Mouse (Mus musculus) lung, adult 2 months (tissue): ENCODE data around the gene Slc25a38. TPM values are rescaled to one million over a fixed set of nuclear protein-coding genes. Genes with fewer than 3 reads are reported as not detected.
A peak's percentile ranks its signal among the peaks of the same experiment; 100 is the strongest.

ENCODE experiments used
- DNase-seq: peaks from one replicate; pipeline ENCODE4 v3.0.0; 2022
- H3K4me1 ChIP-seq: fragments of 200-500 bp; 2 replicates; pipeline ENCODE4 v1.6.1; 2011; ENCODE audit warnings: low read length; ENCODE audit not compliant: control insufficient read depth, insufficient read depth
- H3K4me3 ChIP-seq: fragments of 200-500 bp; replicated peaks from 2 replicates; pipeline ENCODE3; 2011; ENCODE audit warnings: low read depth, mild to moderate bottlenecking, control low read depth, low read length; ENCODE audit errors: extremely low read depth
- CTCF ChIP-seq: fragments of 200-500 bp; IDR thresholded peaks from 2 replicates; pipeline ENCODE4 v1.5.1; 2011; ENCODE audit warnings: mild to moderate bottlenecking, low read length, control low read depth; ENCODE audit not compliant: insufficient read depth
- POLR2A ChIP-seq: fragments of 200-500 bp; IDR thresholded peaks from 2 replicates; pipeline ENCODE4 v1.6.1; 2011; ENCODE audit warnings: low read depth, mild to moderate bottlenecking, control low read depth, low read length, borderline replicate concordance; ENCODE audit errors: extremely low read depth
- WGBS: fragments of 180-500 bp; shearing (Covaris S2); methylation state at CpG from one replicate; pipeline ENCODE4 v1.1.7; 2018; 5-methylcytosine and 5-hydroxymethylcytosine counted together
- polyA plus RNA-seq: library from polyadenylated mRNA; depleted of rRNA; stranded (reverse); fragments of >200 nt; gene quantifications from 2 replicates; pipeline ENCODE4 v1.2.3, GENCODE M21; 2012

Gene Slc25a38
- polyA plus RNA-seq, 1 experiment = 41.9 TPM

DNA sequence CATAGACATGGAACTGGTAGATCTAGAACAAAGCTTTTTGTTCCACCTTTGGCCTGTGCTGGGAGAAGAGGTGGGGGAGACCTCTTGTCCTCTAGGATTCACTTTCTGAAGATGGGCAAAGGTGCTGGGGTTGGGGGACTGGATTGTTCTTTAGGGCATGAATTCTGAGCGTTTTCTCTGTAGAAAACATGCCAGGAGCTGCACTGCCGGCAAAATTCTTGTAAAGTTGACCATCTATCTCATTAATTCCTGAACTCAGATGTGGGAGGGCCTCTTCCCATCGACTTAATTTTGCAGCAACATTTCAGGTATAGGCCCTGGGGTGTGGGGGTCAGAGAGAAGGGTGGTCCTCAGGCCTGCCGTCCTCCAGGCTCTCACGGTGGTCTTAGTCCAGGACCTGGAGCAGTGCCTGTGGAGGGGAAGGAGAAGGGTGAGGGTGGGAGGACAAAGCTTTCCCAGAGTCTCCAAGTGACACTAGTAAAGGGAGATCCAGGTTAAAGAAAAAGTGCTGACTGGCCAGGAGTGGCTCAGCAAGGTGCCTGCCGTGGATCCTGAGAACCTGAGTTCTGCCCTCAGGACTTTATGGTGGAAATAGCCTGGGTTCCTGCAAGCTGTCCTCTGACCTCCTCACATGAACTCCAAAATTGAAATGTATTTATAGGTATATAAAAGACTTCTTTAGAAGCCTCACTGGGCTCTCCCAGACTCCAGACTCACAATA lies 23.7 kb downstream of the Slc25a38 start:
- Histone ChIP-seq H3K4me1 (peaks cover under 1% of the 10 kb centered on the region), H3K4me3 (no peak overlapping the region)
- DNase-seq = no peak
- TF ChIP-seq POLR2A = no peak
- TF ChIP-seq CTCF = no peak
- WGBS = 54% methylated on average over 6 of the region's 6 CpGs

DNA sequence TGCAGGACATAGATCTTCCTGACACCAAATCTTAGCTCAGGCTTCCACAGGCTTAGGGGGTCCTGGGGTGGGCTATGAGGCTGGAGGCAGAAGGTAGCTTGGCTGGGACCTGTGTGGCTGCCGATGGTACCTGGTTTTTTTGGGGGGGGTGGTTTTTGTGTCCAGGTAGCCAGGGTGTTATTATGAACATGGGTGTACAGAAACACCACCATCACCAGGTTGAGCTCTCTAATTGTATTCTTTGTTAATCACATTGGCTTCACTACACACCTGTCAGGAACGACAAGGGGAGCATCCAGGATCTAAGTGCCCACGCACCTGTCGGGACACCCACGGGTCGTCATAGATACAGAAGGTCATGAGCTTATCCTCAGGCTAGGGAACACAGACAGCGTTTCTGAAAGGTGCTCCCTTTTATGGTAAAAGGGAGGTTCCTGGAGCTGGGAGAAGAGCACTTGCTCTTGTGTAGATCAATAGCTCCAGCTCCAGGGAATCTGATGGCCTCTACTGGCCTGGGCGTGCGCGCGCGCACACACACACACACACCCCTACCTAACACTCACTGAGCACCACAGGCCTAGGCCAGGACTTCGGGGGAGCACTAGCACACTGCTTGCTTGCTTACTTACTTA lies 24.5 kb downstream of the Slc25a38 start:
- Histone ChIP-seq H3K4me1 (no peaks in the 10 kb centered on the region), H3K4me3 (no peak overlapping the region)
- TF ChIP-seq POLR2A = no peak
- no peak for TF ChIP-seq CTCF
- 75% methylated on average over 13 of the region's 13 CpGs for WGBS
- no peak for DNase-seq

DNA sequence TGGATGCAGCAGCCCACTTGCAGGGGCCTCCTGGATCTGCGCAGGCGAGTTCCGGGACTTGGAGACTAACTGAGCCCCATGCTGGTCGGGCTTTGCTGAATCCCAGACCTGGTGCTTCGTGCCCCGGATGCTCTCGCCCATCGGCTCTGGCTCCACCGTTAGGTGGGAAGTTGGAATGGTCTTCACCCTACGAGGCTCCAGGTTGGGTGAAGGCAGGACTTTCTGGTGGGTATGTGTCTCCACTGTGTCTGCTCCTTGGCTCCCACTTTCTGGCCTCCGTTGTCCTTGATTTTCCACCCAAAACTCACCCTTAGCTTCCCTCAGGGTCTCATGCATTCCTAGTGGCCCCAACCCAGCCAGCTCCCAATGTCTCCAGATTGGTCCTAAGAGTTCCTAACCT lies 25.3 kb downstream of the Slc25a38 start:
- no peaks in the 10 kb centered on the region for H3K4me1 ChIP-seq
- DNase-seq = no peak
- 94% methylated on average over 11 of the region's 11 CpGs for WGBS
- H3K4me3 ChIP-seq = no peak overlapping the region
- TF ChIP-seq POLR2A = no peak
- TF ChIP-seq CTCF = no peak

DNA sequence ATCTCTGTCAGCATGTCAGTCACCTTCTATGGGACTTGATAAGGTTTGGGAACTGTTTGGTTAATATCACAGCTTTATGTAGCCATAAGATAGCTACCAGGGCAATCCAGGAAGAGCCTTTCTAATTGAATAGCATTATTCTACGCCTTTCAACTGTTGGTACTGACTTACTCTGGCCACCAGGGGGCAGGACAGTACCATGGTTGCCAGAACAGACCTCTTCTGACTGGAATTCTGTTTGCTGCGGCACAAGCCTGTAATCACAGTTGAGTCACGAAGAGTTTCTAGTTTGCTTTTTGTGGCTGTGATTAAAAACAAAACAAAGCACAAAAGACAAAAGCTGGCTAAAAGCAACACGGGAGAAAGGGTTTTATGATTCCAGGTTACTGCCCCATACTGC lies 30.5 kb downstream of the Slc25a38 start:
- H3K4me3 ChIP-seq = no peak overlapping the region
- WGBS = 4% methylated on average over 4 of the region's 4 CpGs
- peak; percentile 66 for DNase-seq
- no peak for TF ChIP-seq POLR2A
- peak; percentile 72 for TF ChIP-seq CTCF
- H3K4me1 ChIP-seq = no peaks in the 10 kb centered on the region

DNA sequence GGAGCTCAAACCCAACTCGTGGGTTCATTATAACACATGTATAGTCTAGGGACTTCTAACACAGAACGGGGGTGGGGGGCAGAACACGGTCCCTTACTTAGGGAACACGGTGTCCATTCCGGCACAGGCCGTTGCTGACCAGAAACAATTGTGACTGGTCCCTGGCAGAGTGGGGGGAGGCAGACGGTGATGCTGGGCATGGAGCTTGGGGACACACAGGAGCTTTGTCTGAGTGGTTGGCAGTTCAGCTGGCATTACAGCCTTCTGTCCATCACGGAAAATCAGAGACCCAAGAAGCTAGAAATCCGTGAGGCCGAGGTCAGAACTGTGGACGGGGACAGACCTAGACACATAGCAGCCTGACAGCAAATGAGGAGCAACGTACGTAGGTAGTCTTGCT lies 34.3 kb downstream of the Slc25a38 start:
- DNase-seq = no peak
- Histone ChIP-seq H3K4me3 (no peak overlapping the region), H3K4me1 (no peaks in the 10 kb centered on the region)
- no peak for TF ChIP-seq POLR2A
- no peak for TF ChIP-seq CTCF
- whole genome bisulfite sequencing = 82% methylated on average over 13 of the region's 13 CpGs

DNA sequence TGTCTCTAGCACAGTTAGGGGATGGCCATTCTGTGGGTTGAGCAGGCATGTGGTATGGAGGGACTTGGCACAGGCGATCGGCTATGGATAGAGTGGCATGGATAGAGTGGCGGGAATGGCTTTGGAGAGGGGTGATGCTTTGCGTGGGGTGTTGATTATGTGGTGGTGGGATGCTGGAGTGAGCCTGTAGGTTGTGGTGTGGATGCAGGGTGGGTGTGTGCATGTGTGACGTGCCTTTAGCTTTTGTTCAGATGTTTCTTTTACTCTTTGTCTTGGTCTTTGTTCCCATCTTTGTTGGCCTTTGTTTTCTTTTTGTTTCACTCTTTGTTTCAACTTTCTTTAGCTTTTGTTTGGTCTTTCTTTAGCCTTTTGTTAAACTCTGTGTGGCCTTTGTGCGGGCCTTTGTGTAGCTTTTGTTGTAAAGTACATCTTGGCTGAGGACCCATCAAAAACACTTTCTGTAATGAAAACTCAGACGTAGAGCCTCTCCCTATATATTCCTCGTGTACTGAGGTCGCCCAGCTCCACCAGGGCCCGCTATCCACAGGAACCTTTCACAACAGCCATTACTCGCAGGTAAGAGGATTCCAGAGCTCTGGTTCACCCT lies 39.2 kb downstream of the Slc25a38 start, which contains the start of gene Mobp:
Mobp (plus strand) TSS at position 486 of the 607 bp plus-strand sequence.
- WGBS = 71% methylated on average over 11 of the region's 11 CpGs
- no peak within 1 kb of the TSS for H3K4me3 ChIP-seq
- H3K4me1 ChIP-seq = no peaks in the 10 kb centered on the region
- DNase-seq = no peak
- TF ChIP-seq POLR2A = no peak
- no peak for TF ChIP-seq CTCF

DNA sequence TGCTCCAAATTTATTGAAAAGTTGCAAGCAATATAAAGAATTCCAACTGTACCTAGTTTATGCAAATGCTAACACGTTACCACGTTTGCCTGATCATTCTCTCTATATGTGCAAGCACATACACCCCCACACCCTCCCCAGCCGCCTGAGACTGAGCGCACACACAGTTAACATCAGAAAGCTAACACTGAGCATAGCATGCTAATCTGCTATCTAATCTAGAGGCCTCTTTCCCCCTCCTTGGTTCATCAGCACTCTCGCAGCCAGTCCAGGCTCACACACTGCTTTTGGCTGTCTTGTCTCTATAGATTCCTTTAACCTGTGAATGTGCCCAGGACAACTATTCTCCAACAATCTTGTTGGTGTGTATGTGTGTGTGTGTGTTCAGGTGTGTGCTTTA lies 41.0 kb downstream of the Slc25a38 start:
- WGBS = 68% methylated on average over 5 of the region's 5 CpGs
- H3K4me1 ChIP-seq = no peaks in the 10 kb centered on the region
- no peak overlapping the region for H3K4me3 ChIP-seq
- TF ChIP-seq CTCF (no peak), POLR2A (no peak)
- DNase-seq = no peak

DNA sequence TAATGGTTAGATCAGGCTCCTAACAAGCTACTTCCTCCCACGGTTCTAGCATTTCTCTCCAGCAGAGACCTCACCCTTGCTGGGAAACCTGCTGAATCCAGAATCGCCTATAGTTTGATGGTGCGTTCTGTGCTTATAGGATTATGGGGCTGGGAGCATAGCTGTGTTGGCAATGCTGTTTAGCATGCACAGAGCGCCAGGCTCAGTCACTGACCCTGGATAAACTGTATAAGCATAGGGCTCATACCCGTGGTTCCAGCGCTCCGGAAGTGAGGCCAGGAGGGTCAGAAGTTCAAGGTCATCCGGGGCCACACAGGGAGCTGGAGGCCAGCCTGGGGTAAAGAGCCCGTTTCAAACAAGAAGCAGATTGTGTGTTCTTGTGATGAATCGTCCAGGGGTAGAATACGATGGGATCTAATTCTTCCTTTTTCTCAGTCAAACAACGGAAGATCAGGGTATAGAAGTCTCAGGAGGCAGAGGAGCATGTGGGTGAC lies 41.8 kb downstream of the Slc25a38 start:
- Histone ChIP-seq H3K4me1 (no peaks in the 10 kb centered on the region), H3K4me3 (no peak overlapping the region)
- DNase-seq = no peak
- no peak for TF ChIP-seq CTCF
- no peak for TF ChIP-seq POLR2A
- WGBS = 70% methylated on average over 12 of the region's 12 CpGs

DNA sequence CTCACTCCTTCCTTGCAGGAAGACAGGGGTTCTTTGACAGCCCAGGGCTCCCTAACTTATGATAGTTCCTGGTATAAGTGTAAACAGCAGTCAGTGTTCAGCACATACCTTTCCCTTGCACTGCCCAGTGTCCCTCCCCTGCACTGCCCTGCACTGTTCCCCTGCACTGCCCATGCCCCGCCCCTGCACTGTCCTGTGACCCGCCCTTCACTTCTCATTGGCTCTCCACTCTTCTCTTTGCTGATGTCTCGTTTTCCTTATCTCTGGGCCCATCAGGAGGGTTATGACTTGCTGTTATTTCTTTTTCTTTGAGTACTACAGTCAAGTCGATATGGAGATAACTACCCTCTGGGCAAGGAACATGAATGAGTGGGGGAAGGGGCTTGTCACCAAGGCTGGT lies 47.9 kb downstream of the Slc25a38 start:
- no peak overlapping the region for H3K4me3 ChIP-seq
- TF ChIP-seq CTCF (no peak), POLR2A (no peak)
- WGBS = 25% methylated on average over 4 of the region's 4 CpGs
- H3K4me1 ChIP-seq = no peaks in the 10 kb centered on the region
- no peak for DNase-seq

DNA sequence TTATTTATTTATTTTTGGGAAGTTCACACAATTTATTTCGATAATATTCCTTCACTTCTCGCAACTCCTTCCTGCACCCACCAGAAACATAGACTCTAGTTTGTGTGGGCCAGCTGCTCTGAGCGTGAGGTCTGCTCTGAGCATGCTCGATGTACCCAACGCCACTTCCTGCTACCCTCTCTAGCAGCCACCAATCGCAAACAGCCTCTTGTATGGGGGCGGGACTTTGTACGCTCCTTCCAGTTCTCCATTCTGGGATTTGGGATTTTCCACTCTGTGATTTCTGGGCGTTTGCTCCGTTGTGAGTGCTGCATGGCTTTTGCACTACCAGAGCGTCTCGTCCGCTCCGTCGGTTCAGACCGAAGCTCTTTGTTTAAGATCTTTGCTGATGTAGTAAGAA lies 53.7 kb downstream of the Slc25a38 start:
- no peak for DNase-seq
- 83% methylated on average over 16 of the region's 16 CpGs for WGBS
- TF ChIP-seq POLR2A = no peak
- TF ChIP-seq CTCF = no peak
- Histone ChIP-seq H3K4me3 (no peak overlapping the region), H3K4me1 (no peaks in the 10 kb centered on the region)
